Mouse (Mus musculus): ENCODE measurements at regions not wholly inside any gene's neighbourhood (a gene's known extent, or its start where the extent isn't known, plus 50 kb on each side); places are given as distances from the start of the nearest gene placed in this dataset.
"Not testable (repeated sequence)": the region's sequence is repeated elsewhere in the genome, so short reads cannot be mapped to it uniquely, and the experiment has no call there.

DNA sequence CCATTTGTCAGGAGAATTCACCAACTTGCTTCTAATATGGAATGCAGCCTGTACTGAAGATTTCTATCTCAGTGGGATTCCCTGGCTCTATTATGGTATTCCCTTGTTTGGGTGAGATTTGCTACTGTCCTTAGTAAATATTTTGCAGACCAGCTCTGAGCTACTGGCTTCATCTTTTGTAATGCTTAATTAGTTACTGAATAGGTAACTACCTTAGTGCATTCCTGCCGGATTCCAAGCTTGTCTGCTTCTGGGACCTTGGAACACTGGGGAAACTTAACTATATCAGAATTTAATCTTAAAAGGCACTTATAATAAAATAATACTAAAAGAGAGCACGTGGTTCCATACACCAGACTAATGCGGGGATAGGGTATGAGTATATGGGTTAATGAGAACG is 257.4 kb downstream of the Antxr2 start:
- not testable (repeated sequence) for TF ChIP-seq CTCF (IDR thresholded peaks at IDR 0.05; ENCODE audit: control insufficient read depth, insufficient read depth, low read length); POLR2A (IDR thresholded peaks at IDR 0.05; ENCODE audit: borderline replicate concordance, control insufficient read depth, low read depth, low read length)

All from bone marrow, adult 2 months (tissue).